Mouse (Mus musculus) cerebellum, adult 2 months (tissue): ENCODE measurements around the gene Cyp4f13.

Experiments used
- CTCF ChIP-seq: fragments of 200-500 bp; IDR thresholded peaks from 2 replicates; pipeline ENCODE4 v1.5.1; 2011; ENCODE audit warnings: low read depth, mild to moderate bottlenecking, control low read depth, low read length, moderate library complexity, borderline replicate concordance; ENCODE audit not compliant: insufficient read depth
- POLR2A ChIP-seq: fragments of 200-500 bp; IDR thresholded peaks from 2 replicates; pipeline ENCODE4 v1.6.1; 2011; ENCODE audit warnings: low read length, control low read depth, borderline replicate concordance; ENCODE audit not compliant: insufficient read depth

GRCm38 (mm10) chr17:32891239-32892180, 55.7 kb downstream of the Cyp4f13 start, which contains the start of gene Zfp870:
- TF ChIP-seq CTCF (no peak), POLR2A (no peak)
